Mouse (Mus musculus) heart, embryonic 10.5 days (tissue): ENCODE measurements at regions not wholly inside any gene's neighbourhood (a gene's known extent, or its start where the extent isn't known, plus 50 kb on each side); places are given as distances from the start of the nearest gene placed in this dataset.

Experiments
- DNase-seq: peaks from one replicate; pipeline ENCODE4 v3.0.0-alpha.2; 2017; ENCODE audit warnings: low spot score
- H3K27ac ChIP-seq: fragments of 300-500 bp; sonication (generic); 2 replicates; pipeline ENCODE4 v1.5.1; 2016; ENCODE audit warnings: mild to moderate bottlenecking
- H3K27me3 ChIP-seq: fragments of 300-500 bp; sonication (generic); 2 replicates; pipeline ENCODE4 v1.6.1; 2016; ENCODE audit warnings: mild to moderate bottlenecking; ENCODE audit not compliant: poor library complexity, insufficient read depth, severe bottlenecking
- H3K36me3 ChIP-seq: fragments of 300-500 bp; sonication (generic); 2 replicates; pipeline ENCODE4 v1.6.1; 2016; ENCODE audit warnings: mild to moderate bottlenecking, moderate library complexity
- H3K4me1 ChIP-seq: fragments of 300-500 bp; sonication (generic); 2 replicates; pipeline ENCODE4 v1.6.1; 2016; ENCODE audit warnings: mild to moderate bottlenecking
- H3K4me3 ChIP-seq: fragments of 300-500 bp; sonication (generic); 2 replicates; pipeline ENCODE4 v1.5.1; 2016; ENCODE audit warnings: mild to moderate bottlenecking, moderate library complexity
- H3K9me3 ChIP-seq: fragments of 300-500 bp; sonication (generic); 2 replicates; pipeline ENCODE4 v1.6.1; 2016; ENCODE audit warnings: mild to moderate bottlenecking, moderate library complexity
- WGBS: fragments of 180-500 bp; shearing (Covaris S2); methylation state at CpG from one replicate; pipeline ENCODE4 v1.1.7; 2016; 5-methylcytosine and 5-hydroxymethylcytosine counted together

DNA sequence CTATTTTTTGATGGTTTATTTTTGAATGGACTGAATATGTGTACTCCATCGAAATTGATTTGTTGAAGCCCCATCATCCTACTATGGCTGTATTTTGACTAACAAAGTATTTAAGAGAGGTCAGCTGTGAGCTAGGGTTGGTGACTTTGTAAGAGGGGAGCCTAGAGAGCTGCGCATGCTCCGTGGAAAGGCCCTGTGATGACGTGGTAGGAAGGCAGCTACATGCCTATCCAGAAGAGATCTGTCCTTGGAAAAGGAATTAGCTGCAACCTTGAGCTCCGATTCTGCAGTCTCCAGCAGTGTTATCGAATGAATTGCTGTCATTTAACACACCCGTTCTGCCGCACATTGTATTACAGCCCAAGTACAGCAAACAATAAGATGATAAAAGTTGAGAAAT lies 287.1 kb upstream of the Prickle1 start:
- no peak overlapping the region for H3K27ac ChIP-seq
- H3K36me3 ChIP-seq = no peaks in the 10 kb centered on the region
- WGBS = 84% methylated on average over 8 of the region's 8 CpGs
- H3K27me3 ChIP-seq = no peaks in the 10 kb centered on the region
- DNase-seq = no peak
- no peaks in the 10 kb centered on the region for H3K9me3 ChIP-seq
- H3K4me3 ChIP-seq = no peak overlapping the region
- H3K4me1 ChIP-seq = no peaks in the 10 kb centered on the region

GRCm38 (mm10) chr15:93881276-93881675 lies 285.6 kb upstream of the Prickle1 start:
- Histone ChIP-seq H3K27me3 (no peaks in the 10 kb centered on the region), H3K4me3 (no peak overlapping the region), H3K27ac (no peak overlapping the region), H3K4me1 (no peaks in the 10 kb centered on the region), H3K36me3 (no peaks in the 10 kb centered on the region), H3K9me3 (no peaks in the 10 kb centered on the region)
- DNase-seq = no peak

DNA sequence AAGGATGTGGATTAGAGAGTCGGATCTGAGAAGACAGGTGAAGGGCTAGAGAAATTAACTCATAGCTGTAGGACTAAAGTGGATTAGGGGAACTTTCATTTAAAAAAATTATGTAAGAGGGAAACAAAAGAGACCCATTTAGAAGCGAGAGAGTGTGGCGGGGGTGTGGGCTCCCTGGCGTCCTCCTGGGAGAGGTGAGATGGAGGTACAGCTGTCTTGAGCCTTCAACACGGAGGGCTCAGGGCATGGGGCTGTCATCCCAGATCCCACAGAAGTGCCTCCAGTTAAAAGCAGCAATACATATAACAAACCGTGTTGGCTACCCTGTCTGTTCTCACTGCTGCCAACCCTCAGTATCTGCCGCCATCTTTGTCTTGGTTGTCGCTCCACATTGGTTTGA lies 284.6 kb upstream of the Prickle1 start:
- H3K4me1 ChIP-seq = no peaks in the 10 kb centered on the region
- no peak for DNase-seq
- no peaks in the 10 kb centered on the region for H3K9me3 ChIP-seq
- H3K36me3 ChIP-seq = no peaks in the 10 kb centered on the region
- H3K4me3 ChIP-seq = no peak overlapping the region
- H3K27ac ChIP-seq = no peak overlapping the region
- 92% methylated on average over 8 of the region's 8 CpGs for WGBS
- H3K27me3 ChIP-seq = no peaks in the 10 kb centered on the region

- Histone ChIP-seq H3K4me1 (no peaks in the 10 kb centered on the region), H3K36me3 (no peaks in the 10 kb centered on the region), H3K9me3 (no peaks in the 10 kb centered on the region), H3K27ac (no peak overlapping the region), H3K4me3 (no peak overlapping the region), H3K27me3 (no peaks in the 10 kb centered on the region)
- WGBS = 71% methylated on average over 3 of the region's 3 CpGs
- DNase-seq = no peak
These were observed 283.3 kb upstream of the Prickle1 start for GRCm38 (mm10) chr15:93879006-93879405.

- H3K27me3 ChIP-seq = no peaks in the 10 kb centered on the region
- no peaks in the 10 kb centered on the region for H3K9me3 ChIP-seq
- H3K4me1 ChIP-seq = no peaks in the 10 kb centered on the region
- no peak overlapping the region for H3K4me3 ChIP-seq
- H3K27ac ChIP-seq = no peak overlapping the region
- 87% methylated on average over 10 of the region's 10 CpGs for WGBS
- no peaks in the 10 kb centered on the region for H3K36me3 ChIP-seq
- DNase-seq = no peak
These were observed 280.6 kb upstream of the Prickle1 start for GRCm38 (mm10) chr15:93876335-93876734.

- no peaks in the 10 kb centered on the region for H3K4me1 ChIP-seq
- no peak overlapping the region for H3K4me3 ChIP-seq
- 85% methylated on average over 1 of the region's 1 CpGs for whole genome bisulfite sequencing
- H3K36me3 ChIP-seq = no peaks in the 10 kb centered on the region
- H3K27me3 ChIP-seq = no peaks in the 10 kb centered on the region
- H3K9me3 ChIP-seq = no peaks in the 10 kb centered on the region
- no peak for DNase-seq
- no peak overlapping the region for H3K27ac ChIP-seq
These were observed 280.0 kb upstream of the Prickle1 start for GRCm38 (mm10) chr15:93875685-93876084.

DNA sequence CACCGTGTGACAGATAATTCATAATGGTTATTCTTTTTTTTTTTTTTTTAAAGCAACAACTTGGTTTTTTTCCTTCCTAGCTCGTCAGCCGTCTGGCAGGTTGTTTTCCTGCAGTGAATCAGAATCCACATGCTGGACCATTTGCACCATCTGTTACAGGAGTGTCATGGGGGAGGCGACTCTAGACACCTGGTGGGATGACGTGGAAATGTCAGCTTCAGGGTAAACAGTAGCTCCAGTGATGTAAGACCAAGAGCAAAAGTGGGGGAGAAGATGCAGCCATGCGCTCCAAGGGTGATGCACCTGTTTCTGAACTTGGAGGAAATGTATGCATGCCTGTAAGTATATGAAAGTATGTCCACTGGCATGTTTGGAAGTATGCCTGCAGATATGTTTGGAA lies 278.5 kb upstream of the Prickle1 start:
- Histone ChIP-seq H3K27me3 (no peaks in the 10 kb centered on the region), H3K4me1 (no peaks in the 10 kb centered on the region), H3K9me3 (no peaks in the 10 kb centered on the region), H3K27ac (no peak overlapping the region), H3K36me3 (no peaks in the 10 kb centered on the region), H3K4me3 (no peak overlapping the region)
- WGBS = 76% methylated on average over 6 of the region's 6 CpGs
- DNase-seq = no peak

DNA sequence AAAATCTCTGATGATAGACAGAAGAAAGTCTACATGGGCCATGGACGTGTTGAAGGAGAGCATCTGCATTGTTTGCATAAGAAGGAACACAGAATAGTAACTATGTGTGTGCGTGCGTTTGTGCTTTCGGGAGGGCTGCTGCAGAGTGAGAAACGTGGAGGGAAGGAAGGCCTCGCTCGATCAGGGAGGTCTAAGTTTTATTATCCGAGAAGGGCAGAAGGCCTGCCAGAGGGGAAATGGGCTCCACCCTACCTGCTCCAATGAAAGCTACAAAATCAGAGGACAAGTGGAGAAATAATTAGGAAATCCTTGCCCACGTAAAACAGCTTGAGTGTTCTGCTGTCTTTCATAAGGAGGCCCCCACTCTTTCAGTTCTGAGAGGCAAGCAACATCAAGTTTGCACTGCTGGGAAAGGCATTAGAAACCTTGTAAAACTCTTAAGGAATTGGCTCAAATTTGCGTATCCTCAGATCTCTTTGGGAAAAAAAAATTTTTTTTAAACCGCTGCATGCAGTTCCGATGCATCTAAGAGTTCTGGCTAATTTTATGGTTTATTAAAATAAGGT lies 261.7 kb upstream of the Prickle1 start:
- no peaks in the 10 kb centered on the region for H3K27me3 ChIP-seq
- DNase-seq = no peak
- 84% methylated on average over 12 of the region's 12 CpGs for WGBS
- no peaks in the 10 kb centered on the region for H3K9me3 ChIP-seq
- no peaks in the 10 kb centered on the region for H3K36me3 ChIP-seq
- no peak overlapping the region for H3K27ac ChIP-seq
- H3K4me3 ChIP-seq = no peak overlapping the region
- no peaks in the 10 kb centered on the region for H3K4me1 ChIP-seq

- Histone ChIP-seq H3K36me3 (no peaks in the 10 kb centered on the region), H3K27me3 (no peaks in the 10 kb centered on the region), H3K9me3 (no peaks in the 10 kb centered on the region), H3K4me3 (no peak overlapping the region), H3K4me1 (peaks cover 6% of the 10 kb centered on the region; the same call in 1 of the 2 replicates), H3K27ac (no peak overlapping the region)
- no peak for DNase-seq
- WGBS = 65% methylated on average over 3 of the region's 3 CpGs
These were observed 257.5 kb upstream of the Prickle1 start for GRCm38 (mm10) chr15:93853221-93853620.

GRCm38 (mm10) chr15:93852126-93852525 lies 256.4 kb upstream of the Prickle1 start:
- WGBS = 86% methylated on average over 4 of the region's 4 CpGs
- Histone ChIP-seq H3K27me3 (no peaks in the 10 kb centered on the region), H3K36me3 (no peaks in the 10 kb centered on the region), H3K4me1 (peaks cover 6% of the 10 kb centered on the region; the same call in 1 of the 2 replicates), H3K4me3 (no peak overlapping the region), H3K27ac (no peak overlapping the region), H3K9me3 (no peaks in the 10 kb centered on the region)
- no peak for DNase-seq

DNA sequence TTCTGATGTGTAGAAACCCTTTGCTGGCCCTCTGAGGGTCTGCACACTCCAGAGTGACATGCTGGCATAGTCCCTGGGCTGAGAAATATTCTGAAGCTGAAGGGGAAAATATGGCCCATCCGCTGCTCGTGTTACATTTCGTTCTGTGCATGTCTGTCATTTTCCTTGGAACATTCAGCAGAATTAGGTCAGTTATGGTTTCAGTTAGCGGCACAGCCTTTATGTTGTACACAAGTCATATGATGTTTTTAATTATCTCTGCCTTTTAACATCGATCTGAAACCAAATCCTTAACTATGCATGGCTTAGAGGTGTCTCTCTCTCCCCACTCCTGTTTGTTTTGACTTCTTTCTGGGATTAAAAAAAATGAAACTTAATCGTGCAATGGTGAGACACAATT lies 254.7 kb upstream of the Prickle1 start:
- Histone ChIP-seq H3K4me1 (peaks cover 6% of the 10 kb centered on the region; the same call in 1 of the 2 replicates), H3K4me3 (no peak overlapping the region), H3K27ac (no peak overlapping the region), H3K36me3 (no peaks in the 10 kb centered on the region), H3K9me3 (no peaks in the 10 kb centered on the region), H3K27me3 (no peaks in the 10 kb centered on the region)
- DNase-seq = no peak
- 84% methylated on average over 6 of the region's 6 CpGs for WGBS

DNA sequence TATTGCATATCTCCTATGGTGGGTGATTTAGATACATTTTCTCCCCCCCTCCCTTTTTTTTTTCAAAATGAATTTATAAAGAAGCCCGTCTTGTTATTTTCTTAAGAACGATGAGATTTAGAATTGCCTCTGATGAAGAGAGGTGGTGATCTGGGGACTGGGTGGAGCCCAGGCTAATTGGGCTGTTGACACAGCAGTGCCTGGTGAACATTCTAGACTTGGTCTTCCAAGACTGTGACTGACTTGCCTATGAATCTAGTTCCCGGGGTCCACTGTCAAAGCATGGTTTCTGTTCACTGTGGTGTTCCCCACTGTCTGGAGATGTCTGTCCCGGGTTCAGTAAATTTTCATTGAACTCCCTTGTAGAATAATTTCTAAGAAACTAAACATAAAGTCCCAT lies 253.1 kb upstream of the Prickle1 start:
- 84% methylated on average over 4 of the region's 4 CpGs for WGBS
- peak; percentile 61 for DNase-seq
- Histone ChIP-seq H3K4me3 (no peak overlapping the region), H3K9me3 (no peaks in the 10 kb centered on the region), H3K36me3 (no peaks in the 10 kb centered on the region), H3K4me1 (peaks cover 6% of the 10 kb centered on the region; the same call in 1 of the 2 replicates), H3K27ac (no peak overlapping the region), H3K27me3 (no peaks in the 10 kb centered on the region)

DNA sequence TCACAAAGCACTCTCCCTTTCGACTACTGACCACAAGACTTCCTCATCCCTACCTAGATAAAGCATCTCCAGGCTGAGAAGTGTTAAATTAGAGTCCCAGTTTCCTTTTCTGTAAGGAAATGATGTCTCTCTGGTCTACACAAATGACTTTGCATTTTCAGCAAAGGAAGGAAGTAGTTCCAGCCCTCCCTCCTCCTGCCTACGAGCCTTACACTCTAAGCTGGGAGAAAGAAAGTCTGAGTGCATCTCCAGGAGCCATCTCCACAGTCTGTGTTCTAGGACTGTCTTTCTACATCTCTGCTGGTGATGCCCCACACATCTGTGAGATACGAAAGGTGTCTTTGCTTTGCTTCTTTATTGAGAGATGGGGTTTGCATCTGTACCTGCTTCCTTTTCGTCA lies 251.1 kb upstream of the Prickle1 start:
- Histone ChIP-seq H3K4me1 (peaks cover 6% of the 10 kb centered on the region; the same call in 1 of the 2 replicates), H3K27me3 (no peaks in the 10 kb centered on the region), H3K36me3 (no peaks in the 10 kb centered on the region), H3K27ac (no peak overlapping the region), H3K4me3 (no peak overlapping the region), H3K9me3 (no peaks in the 10 kb centered on the region)
- no peak for DNase-seq
- WGBS = 77% methylated on average over 4 of the region's 4 CpGs

- no peaks in the 10 kb centered on the region for H3K9me3 ChIP-seq
- no peaks in the 10 kb centered on the region for H3K27me3 ChIP-seq
- H3K4me3 ChIP-seq = no peak overlapping the region
- no peak for DNase-seq
- no peak overlapping the region for H3K27ac ChIP-seq
- no peaks in the 10 kb centered on the region for H3K36me3 ChIP-seq
- WGBS = 50% methylated on average over 6 of the region's 6 CpGs
- H3K4me1 ChIP-seq = peaks cover 6% of the 10 kb centered on the region; the same call in 1 of the 2 replicates
These were observed 250.1 kb upstream of the Prickle1 start for GRCm38 (mm10) chr15:93845801-93846200.
